Mouse (Mus musculus) gastrocnemius, adult 18-20 months (tissue): Measurements from ENCODE around the gene Frmd4b. TPM values are rescaled to one million over a fixed set of nuclear protein-coding genes. Genes with fewer than 3 reads are reported as not detected.

Experiments
- DNase-seq: peaks from one replicate; pipeline ENCODE4 v3.0.0; 2021; ENCODE audit warnings: low spot score
- long read RNA-seq, 2 experiments: library from polyadenylated mRNA; stranded (forward); transcript quantifications; one replicate each; pipeline ENCODE4 v2.0.0; 2021
- total RNA-seq, 2 experiments: library from RNA; stranded (reverse); gene quantifications; 2 replicates each; pipeline ENCODE4 v1.2.3; 2021

The Frmd4b gene
- total RNA-seq: 1 to 10 TPM; 5.1 to 6.3 TPM
- long read RNA-seq, experiment 1: 0 reads
- long read RNA-seq, experiment 2, partial matches to known transcripts: 0 of 1 reads
- long read RNA-seq, experiment 2, other reads (novel, unspliced or antisense): 0 of 1 reads

GRCm38 (mm10) chr6:97617266-97617743 is at the start of gene Frmd4b:
TSS of gene Frmd4b (minus strand) at chr6:97617541.
- DNase-seq: peak; percentile 24

- no peak for DNase-seq
Observed at GRCm38 (mm10) chr6:97666417-97666816, 49.1 kb upstream of the Frmd4b start.

DNA sequence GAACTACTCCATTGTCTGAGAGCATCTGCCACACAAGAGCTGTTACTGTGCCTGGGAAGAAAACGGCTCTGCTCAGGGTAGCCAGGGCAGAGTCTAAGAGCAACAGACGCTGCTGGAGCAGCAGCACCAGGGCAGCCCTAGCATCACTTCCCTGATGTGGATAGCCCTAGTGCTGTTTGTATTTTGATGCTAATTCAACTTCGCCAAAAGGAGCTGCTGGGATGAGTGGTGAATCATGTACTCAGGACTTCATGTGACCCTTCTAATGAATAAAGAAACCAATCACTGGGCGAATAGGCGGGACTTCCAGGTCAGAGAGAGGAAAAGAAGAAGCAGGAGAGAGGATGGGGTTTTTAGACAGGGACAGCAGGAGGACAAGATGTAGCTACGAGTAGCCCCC is 41.6 kb upstream of the Frmd4b start:
- DNase-seq: no peak

- peak; percentile 40 for DNase-seq
Observed at GRCm38 (mm10) chr6:97655986-97656385, 38.6 kb upstream of the Frmd4b start.

DNA sequence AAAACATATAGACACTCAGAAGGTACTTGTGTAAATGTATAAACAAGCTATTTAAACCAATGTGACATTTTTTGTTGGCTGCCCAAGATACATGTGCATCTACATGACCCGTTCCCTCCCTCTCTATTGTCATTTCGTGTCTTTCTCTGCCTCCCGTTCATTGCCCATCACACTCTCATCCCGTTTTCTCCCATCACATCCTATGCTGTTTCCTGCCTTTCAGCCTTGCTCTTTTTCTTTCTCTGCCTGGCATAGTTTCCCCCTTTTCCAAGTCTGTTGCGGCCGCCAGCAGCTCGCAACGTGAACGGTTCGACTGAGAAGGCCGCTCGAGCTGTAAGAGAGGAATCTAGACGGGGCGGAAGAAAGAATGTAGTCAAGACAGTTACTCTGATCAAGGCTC is 30.2 kb upstream of the Frmd4b start:
- no peak for DNase-seq

- DNase-seq: no peak
Observed at GRCm38 (mm10) chr6:97623330-97623729, 6.0 kb upstream of the Frmd4b start.

DNA sequence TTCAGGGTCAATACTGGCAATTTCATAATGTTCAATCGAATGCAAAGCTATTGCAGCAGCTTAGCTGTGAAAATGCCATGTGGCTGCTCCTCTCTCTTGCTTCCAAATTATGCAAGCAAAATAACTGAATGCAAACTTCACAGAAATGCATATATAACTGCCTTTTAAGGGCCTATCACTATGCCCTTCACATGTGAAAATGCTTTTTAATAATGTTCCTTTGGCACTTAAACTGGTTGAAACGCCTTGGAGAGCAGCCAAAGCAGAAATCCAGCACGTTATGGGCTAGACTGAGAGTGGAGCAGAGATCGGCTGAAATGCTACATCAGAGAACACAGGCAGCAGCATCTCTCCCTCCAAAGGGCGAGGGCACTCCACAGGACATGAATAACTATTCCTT is 4.9 kb upstream of the Frmd4b start:
- DNase-seq: no peak

DNA sequence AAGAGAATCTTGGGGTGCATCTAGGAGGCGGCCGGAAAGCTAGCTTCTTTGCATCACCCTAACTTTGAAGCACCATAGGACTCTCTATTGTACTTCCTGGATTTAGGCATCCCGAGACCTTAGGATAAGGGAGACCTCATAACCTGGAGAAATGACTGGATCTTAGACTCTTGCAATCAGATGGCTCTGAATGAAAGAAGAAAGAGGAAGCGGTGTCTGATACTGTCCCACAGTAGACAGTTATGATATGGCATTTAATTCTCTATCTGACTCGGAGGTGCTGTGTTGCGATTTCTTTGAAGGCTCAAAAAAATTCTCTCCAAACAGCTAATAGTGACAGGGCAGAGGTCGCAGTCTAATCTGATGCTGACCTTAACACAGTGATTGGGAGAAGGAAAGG is 433 bp upstream of the Frmd4b start:
- DNase-seq: no peak

DNA sequence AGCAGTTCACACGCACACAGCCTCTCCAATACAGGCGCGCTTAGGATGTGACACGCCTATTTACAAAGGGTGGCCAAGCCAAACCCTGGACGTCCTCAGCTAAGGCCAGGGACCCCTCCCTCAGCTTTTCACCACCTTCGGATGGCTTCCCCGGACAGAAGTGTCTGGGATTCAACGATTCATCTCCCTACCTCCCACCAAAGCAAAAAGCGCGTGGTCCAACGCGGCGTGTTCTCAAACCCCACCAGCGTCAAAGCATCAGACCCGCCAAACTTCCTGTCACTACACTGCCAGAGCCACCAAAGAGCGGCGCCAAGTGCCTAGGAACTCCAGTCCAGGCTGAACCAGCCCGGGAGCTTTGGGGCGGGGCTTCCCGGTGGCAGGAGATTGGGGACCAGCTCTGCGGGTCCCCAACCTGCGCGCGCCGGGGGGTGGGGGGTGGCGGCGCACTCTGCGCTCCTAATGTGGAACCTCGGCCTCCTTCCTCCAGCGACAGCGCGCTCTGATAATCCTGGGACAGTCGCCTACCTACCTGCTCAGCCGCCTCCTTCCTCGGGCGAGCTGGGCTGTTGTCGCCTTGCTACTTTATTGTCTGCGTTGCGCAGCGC is 579 bp downstream of the Frmd4b start:
- DNase-seq: peak; percentile 16

GRCm38 (mm10) chr6:97615901-97616461 is 1.4 kb downstream of the Frmd4b start:
- peak; percentile 18 for DNase-seq

DNA sequence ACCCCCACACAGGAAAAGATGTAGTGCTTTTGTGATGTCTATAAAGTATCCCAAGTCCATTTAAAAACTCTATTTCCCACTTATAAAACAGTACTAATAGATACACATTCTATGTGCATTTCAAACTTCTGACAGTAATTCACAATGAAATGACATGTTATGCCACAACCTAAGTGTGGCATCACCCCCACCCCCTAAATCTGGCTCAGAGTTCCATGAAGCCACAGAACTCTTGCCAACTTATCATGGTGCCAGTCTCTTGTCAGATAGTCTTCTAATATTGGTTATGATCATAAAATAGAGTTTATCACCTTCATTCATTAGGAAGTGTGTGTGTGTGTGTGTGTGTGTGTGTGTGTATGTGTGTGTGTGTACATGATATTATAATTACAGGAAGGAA is 3.2 kb downstream of the Frmd4b start:
- DNase-seq: no peak

DNA sequence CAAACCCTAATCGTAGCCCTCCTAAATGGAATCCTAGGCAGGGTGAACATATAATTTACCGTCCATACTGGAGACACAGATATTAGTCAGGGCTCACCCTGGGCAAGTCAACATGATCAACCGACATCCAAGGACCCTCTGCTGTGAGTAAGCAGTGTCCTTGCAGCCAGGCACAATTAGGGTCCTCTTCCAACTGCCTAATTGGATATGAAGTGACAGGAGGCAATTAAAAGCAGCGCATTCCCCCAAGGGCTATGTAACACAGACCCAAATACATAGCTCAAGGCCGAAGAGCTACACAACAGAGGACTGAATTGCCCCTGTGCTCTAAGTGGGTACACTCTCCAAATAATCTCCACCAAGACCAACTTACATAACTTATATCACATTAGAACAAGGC is 4.5 kb downstream of the Frmd4b start:
- DNase-seq: no peak

- DNase-seq: no peak
Observed at GRCm38 (mm10) chr6:97610051-97610450, 7.3 kb downstream of the Frmd4b start.

- no peak for DNase-seq
Observed at GRCm38 (mm10) chr6:97607646-97608045, 9.7 kb downstream of the Frmd4b start.

DNA sequence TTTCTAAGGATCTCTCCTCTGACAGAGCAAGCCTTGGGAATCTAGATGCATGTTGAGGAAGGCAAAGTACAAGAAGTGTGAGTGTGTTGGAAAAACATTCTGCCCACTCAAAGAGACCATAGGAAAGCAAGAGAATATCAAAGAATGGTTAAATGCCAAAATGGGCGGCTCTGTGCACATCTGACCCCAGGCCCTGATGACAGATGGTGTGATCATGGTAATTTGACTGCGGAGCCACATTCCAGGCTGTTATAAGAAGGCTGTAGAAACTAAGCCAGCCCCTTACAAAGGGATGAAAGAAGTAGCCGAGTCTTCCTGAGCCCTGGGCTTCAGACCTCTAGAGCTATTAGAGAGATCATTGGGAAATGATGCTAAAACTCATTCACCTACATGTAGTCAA is 22.1 kb downstream of the Frmd4b start:
- no peak for DNase-seq

DNA sequence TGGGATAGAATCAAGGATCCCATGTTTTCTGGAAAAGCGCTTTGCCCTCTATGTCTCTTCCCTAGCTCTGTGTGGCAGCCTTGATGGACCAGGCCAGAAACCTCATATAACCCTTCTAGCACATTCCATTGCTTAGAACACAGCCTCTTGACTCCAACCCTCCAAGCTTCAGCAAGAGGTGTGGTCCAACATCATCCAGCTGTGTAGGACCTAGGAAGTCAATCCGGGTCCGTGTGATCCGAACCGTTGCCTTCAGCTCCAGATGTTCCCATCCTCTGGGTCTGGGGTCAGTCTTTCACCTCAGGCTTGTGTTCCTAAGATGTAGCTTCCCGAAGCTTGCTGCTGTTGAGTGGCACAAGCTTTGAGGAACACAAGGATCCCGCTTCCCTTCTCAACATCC is 22.8 kb downstream of the Frmd4b start:
- DNase-seq: no peak

DNA sequence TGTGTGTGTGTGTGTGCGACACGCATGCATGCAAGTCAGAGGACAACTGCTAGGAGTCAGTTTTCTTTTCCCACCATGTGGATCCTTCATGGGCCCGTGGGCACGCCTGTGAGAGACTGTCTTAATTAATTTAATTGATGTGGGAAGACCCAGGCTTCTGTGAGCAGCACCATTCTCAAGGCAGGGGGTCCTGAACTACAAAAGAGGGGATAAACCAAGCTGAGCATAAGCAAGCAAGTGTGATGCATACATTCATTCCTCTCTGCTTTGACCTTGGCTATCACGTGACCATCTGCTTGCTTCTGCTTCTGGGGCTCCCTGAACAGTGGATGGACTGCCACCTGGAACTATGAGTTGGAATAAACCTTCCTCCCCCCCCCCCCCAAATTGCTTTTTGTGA is 27.1 kb downstream of the Frmd4b start:
- DNase-seq: no peak

GRCm38 (mm10) chr6:97589581-97589980 is 27.8 kb downstream of the Frmd4b start:
- no peak for DNase-seq

- no peak for DNase-seq
Observed at GRCm38 (mm10) chr6:97589031-97589430, 28.3 kb downstream of the Frmd4b start.

DNA sequence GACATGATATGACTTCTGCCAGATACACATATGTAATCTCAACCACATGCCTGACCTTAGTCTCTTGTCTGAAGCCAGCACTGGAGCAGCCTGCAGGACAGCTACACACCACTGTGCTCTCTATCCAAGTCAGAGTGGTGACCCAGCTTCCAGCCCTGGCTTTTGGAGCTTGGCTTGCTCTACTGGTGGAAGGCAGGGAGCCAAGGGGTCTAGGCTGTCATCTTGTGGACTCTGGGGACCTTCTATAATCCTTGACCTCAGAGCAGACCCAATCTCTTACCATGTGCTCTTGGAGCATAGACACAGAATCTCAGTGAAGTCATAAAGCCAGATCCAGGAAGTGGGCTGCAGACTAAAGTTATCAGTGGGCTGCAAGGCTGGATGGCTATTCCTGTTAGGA is 30.7 kb downstream of the Frmd4b start:
- DNase-seq: no peak

- DNase-seq: no peak
Observed at GRCm38 (mm10) chr6:97586024-97586423, 31.3 kb downstream of the Frmd4b start.

GRCm38 (mm10) chr6:97582748-97583147 is 34.6 kb downstream of the Frmd4b start:
- no peak for DNase-seq

DNA sequence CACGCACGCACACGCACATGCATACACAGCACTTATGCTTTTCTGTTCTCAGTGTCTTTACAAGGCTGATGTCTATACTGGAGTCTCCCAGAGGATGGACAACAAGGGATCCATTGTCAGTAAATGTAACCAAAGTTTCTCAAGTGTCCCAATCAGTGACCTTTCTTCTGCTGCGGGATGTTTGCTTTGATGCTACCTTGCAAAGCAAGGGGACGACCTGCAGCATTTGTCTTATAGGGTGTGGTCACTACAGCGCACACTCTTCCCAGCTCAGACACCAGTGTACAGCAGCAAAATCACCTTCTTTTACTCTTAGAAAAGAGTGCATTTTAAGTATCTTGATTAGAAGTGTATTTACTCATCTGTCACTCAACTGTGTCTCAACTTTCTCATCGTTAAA is 35.4 kb downstream of the Frmd4b start:
- DNase-seq: no peak
